Mouse (Mus musculus) splenic B cell, adult 2 months (primary cell): ENCODE measurements around the gene Hapln1.

Experiments used
- DNase-seq: peaks from one replicate; pipeline ENCODE4 v3.0.0-alpha.2; 2011; ENCODE audit warnings: low read depth, low spot score
- H3K27me3 ChIP-seq: 2 replicates; pipeline ENCODE4 v1.6.1; 2012; ENCODE audit warnings: mild to moderate bottlenecking, low read length, moderate library complexity, mixed read lengths; ENCODE audit not compliant: control insufficient read depth, poor library complexity, insufficient read depth, severe bottlenecking
- H3K36me3 ChIP-seq: 2 replicates; pipeline ENCODE4 v1.6.1; 2012; ENCODE audit warnings: mild to moderate bottlenecking, low read length, moderate library complexity, mixed read lengths; ENCODE audit not compliant: control insufficient read depth, poor library complexity, insufficient read depth, severe bottlenecking

Gene Hapln1

DNA sequence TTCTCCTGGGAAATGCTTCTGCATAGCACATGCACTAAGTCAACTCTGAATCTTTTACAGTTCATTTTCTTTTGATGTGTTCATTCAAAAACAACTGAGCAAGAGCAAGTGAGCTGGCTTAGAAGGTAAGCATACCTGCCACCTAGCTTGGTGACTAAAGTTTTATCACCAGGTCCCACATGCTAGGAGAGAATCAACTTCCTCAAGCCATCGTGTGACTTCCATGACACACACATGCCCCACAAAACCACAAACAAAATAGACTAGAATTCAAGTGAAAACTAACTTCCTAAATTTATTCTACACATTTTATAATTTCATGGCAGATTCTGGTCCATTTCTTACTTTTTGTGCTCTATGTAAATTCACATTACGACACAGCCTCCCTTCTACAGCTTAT, 113.7 kb downstream of the Hapln1 start:
- no peaks in the 10 kb centered on the region for H3K36me3 ChIP-seq
- DNase-seq, result no peak
- no peaks in the 10 kb centered on the region; the same call in 1 of the 2 replicates for H3K27me3 ChIP-seq

DNA sequence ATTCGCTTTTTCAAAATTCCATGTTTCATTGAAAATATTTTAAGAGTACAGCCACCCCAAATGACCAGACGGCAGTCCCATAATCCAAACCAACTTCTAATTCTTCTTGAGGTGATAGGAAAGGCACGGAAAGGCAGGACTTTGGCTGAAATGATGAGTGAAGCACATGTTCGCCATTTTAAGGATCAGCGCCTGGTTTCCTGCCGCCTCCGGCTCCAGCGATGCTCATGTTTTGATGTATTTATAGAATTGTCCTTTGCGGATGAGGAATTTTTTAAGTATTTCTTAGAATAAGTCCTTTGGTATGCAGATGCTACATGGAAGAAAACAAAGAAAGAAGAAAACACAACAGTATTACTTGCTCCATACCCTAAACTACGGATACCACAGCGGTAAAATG, 117.5 kb downstream of the Hapln1 start:
- Histone ChIP-seq H3K27me3 (no peaks in the 10 kb centered on the region; the same call in 1 of the 2 replicates), H3K36me3 (no peaks in the 10 kb centered on the region)
- DNase-seq, result no peak
